Mouse (Mus musculus): ENCODE measurements around the gene Fastkd5. TPM values are rescaled to one million over a fixed set of nuclear protein-coding genes. Genes with fewer than 3 reads are reported as not detected.
A peak's percentile ranks its signal among the peaks of the same experiment; 100 is the strongest.

Fastkd5 gene
- polyA plus RNA-seq, 1 experiment from 2014 or later, result 22.3 TPM

GRCm38 (mm10) chr2:130629080-130629838, 568 bp downstream of the Fastkd5 start:
- DNase-seq (ENCODE audit: low spot score), result no peak
- 2% methylated on average over 37 of the region's 37 CpGs for WGBS
- peaks cover 15% of the 10 kb centered on the region for H3K27me3 ChIP-seq (ENCODE audit: low read depth, poor library complexity, severe bottlenecking)
- peak overlapping the region; percentile 99 for H3K4me3 ChIP-seq
- peak overlapping the region; percentile 90 for H3K27ac ChIP-seq
- peaks cover 25% of the 10 kb centered on the region for H3K4me1 ChIP-seq
- H3K36me3 ChIP-seq, result peaks cover 39% of the 10 kb centered on the region
- H3K9me3 ChIP-seq (replicated peaks), result no peaks in the 10 kb centered on the region

DNA sequence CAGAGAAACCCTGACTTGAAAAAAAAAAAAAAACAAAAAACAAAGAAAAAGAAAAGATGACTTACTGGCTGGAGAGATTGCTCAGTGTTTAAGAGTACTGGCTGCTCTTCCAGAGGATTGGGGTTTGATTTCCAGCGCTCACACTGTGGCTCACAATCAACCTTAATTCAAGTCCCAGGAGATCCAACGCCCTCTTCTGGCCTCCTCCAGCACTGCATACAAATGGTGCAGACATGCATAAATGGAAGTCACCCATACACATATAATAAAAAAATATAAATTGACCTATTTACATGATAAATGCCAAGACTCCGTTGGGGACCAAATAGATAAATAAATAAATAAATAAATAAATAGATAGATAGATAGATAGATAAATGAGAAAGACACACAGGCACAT, 1.4 kb downstream of the Fastkd5 start:
- H3K4me1 ChIP-seq, result peaks cover 17% of the 10 kb centered on the region
- no peaks in the 10 kb centered on the region for H3K9me3 ChIP-seq (replicated peaks)
- H3K4me3 ChIP-seq, result peak overlapping the region; percentile 99; the same call in 1 of the 2 replicates
- H3K27me3 ChIP-seq (ENCODE audit: low read depth, poor library complexity, severe bottlenecking), result peaks cover 7% of the 10 kb centered on the region
- no peak overlapping the region for H3K27ac ChIP-seq
- no peak for DNase-seq (ENCODE audit: low spot score)
- 62% methylated on average over 3 of the region's 3 CpGs for WGBS
- peaks cover 48% of the 10 kb centered on the region for H3K36me3 ChIP-seq

GRCm38 (mm10) chr2:130618972-130619371, 10.9 kb downstream of the Fastkd5 start:
- Histone ChIP-seq H3K4me3 (no peak overlapping the region), H3K9me3 (replicated peaks) (no peaks in the 10 kb centered on the region), H3K4me1 (no peaks in the 10 kb centered on the region), H3K27me3 (ENCODE audit: low read depth, poor library complexity, severe bottlenecking) (no peaks in the 10 kb centered on the region), H3K36me3 (peaks cover 89% of the 10 kb centered on the region), H3K27ac (no peak overlapping the region)
- no peak for DNase-seq (ENCODE audit: low spot score)
- WGBS, result 94% methylated on average over 7 of the region's 7 CpGs

GRCm38 (mm10) chr2:130613091-130613490, 16.7 kb downstream of the Fastkd5 start:
- 59% methylated on average over 3 of the region's 3 CpGs for WGBS
- H3K4me1 ChIP-seq, result no peaks in the 10 kb centered on the region
- DNase-seq (ENCODE audit: low spot score), result no peak
- H3K27me3 ChIP-seq (ENCODE audit: low read depth, poor library complexity, severe bottlenecking), result no peaks in the 10 kb centered on the region
- no peak overlapping the region for H3K27ac ChIP-seq
- H3K4me3 ChIP-seq, result no peak overlapping the region
- H3K36me3 ChIP-seq, result peaks cover 70% of the 10 kb centered on the region
- H3K9me3 ChIP-seq (replicated peaks), result no peaks in the 10 kb centered on the region

DNA sequence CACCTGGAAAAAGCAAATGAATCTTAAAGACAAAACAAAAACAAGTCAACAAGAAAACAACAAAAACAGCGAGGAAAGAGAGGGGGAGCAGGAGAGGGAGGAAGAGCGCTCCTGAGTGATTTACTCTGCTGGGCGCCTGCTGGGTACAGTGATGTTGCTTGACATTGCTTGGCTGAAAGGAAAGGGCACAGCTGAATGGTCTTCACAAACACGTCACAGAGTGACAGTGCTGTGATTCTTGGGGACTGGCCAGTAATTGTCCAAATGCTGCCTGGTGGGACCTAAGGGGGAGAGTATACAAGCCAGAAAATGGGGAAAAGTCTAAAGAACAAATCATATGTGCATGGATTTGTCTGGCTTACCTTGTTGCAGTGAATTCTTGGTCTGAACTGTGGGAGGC, 27.6 kb downstream of the Fastkd5 start:
- WGBS, result 92% methylated on average over 4 of the region's 4 CpGs
- Histone ChIP-seq H3K27me3 (ENCODE audit: low read depth, poor library complexity, severe bottlenecking) (no peaks in the 10 kb centered on the region), H3K36me3 (peaks cover 83% of the 10 kb centered on the region), H3K4me1 (no peaks in the 10 kb centered on the region), H3K27ac (no peak overlapping the region), H3K4me3 (no peak overlapping the region), H3K9me3 (replicated peaks) (no peaks in the 10 kb centered on the region)
- DNase-seq (ENCODE audit: low spot score), result no peak

- no peaks in the 10 kb centered on the region for H3K27me3 ChIP-seq (ENCODE audit: low read depth, poor library complexity, severe bottlenecking)
- H3K36me3 ChIP-seq, result peaks cover 93% of the 10 kb centered on the region
- no peak overlapping the region for H3K4me3 ChIP-seq
- H3K4me1 ChIP-seq, result no peaks in the 10 kb centered on the region
- no peak for DNase-seq (ENCODE audit: low spot score)
- H3K27ac ChIP-seq, result no peak overlapping the region
- no peaks in the 10 kb centered on the region for H3K9me3 ChIP-seq (replicated peaks)
- 83% methylated on average over 3 of the region's 3 CpGs for WGBS
These were observed 31.4 kb downstream of the Fastkd5 start for GRCm38 (mm10) chr2:130598399-130598798.

- H3K36me3 ChIP-seq, result peaks cover 93% of the 10 kb centered on the region
- no peak overlapping the region for H3K27ac ChIP-seq
- H3K9me3 ChIP-seq (replicated peaks), result no peaks in the 10 kb centered on the region
- WGBS, result 31% methylated on average over 1 of the region's 1 CpGs
- H3K4me3 ChIP-seq, result no peak overlapping the region
- DNase-seq (ENCODE audit: low spot score), result no peak
- H3K27me3 ChIP-seq (ENCODE audit: low read depth, poor library complexity, severe bottlenecking), result no peaks in the 10 kb centered on the region
- H3K4me1 ChIP-seq, result no peaks in the 10 kb centered on the region
These were observed 32.2 kb downstream of the Fastkd5 start for GRCm38 (mm10) chr2:130597601-130598010.

- H3K36me3 ChIP-seq, result peaks cover 93% of the 10 kb centered on the region
These were observed 34.2 kb downstream of the Fastkd5 start for GRCm38 (mm10) chr2:130595596-130595995.

DNA sequence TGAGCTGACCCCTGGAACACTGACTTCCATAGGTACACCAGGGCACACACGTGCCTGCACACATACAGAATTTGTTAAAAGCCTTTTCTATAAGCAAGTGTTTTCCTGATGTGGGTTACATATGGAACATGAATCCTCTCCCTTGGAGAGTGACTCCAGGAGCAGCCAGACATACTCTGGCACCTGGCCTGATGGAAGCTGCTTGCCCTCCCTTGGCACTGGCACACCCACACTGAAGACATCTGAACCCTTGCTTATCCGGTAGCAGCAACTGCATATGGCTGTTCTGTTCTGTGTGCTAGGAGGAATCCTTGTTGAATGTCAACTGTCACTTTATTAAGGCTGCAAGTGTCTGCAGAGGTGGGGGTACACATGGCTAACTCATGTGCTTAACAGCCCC, 38.8 kb downstream of the Fastkd5 start:
- DNase-seq (ENCODE audit: low spot score), result no peak
- Histone ChIP-seq H3K27me3 (ENCODE audit: low read depth, poor library complexity, severe bottlenecking) (no peaks in the 10 kb centered on the region), H3K4me3 (no peak overlapping the region), H3K9me3 (replicated peaks) (no peaks in the 10 kb centered on the region), H3K4me1 (no peaks in the 10 kb centered on the region), H3K36me3 (peaks cover 55% of the 10 kb centered on the region), H3K27ac (no peak overlapping the region)
- WGBS, result 95% methylated on average over 2 of the region's 2 CpGs

More at GRCm38 (mm10) chr2:130595596-130595995, 34.2 kb downstream of the Fastkd5 start:
- DNase-seq (ENCODE audit: low spot score), result no peak
- Histone ChIP-seq H3K4me1 (no peaks in the 10 kb centered on the region), H3K9me3 (replicated peaks) (no peaks in the 10 kb centered on the region), H3K27ac (no peak overlapping the region), H3K4me3 (no peak overlapping the region), H3K27me3 (ENCODE audit: low read depth, poor library complexity, severe bottlenecking) (no peaks in the 10 kb centered on the region)
- WGBS, result 93% methylated on average over 1 of the region's 1 CpGs

DNA sequence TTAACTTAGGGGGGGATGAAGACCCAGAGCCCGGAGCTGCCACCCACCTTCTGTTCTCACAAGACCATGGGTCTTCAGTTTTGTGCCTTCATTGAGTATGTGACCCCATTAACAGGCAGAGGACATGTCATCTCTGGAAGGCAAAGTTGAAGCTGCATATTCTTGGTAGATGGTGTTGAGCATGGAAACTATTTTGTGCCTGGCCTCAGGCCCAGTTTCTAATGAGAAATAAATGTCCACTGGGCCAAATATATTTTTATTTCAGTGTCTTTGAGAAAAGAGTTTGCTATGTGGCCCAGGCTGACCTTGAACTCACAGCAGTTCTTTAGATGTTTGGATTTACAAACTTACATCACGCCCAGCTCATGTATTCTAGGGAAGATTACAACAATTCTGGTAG, 40.1 kb downstream of the Fastkd5 start:
- 91% methylated on average over 2 of the region's 2 CpGs for WGBS
- no peak for DNase-seq (ENCODE audit: low spot score)

DNA sequence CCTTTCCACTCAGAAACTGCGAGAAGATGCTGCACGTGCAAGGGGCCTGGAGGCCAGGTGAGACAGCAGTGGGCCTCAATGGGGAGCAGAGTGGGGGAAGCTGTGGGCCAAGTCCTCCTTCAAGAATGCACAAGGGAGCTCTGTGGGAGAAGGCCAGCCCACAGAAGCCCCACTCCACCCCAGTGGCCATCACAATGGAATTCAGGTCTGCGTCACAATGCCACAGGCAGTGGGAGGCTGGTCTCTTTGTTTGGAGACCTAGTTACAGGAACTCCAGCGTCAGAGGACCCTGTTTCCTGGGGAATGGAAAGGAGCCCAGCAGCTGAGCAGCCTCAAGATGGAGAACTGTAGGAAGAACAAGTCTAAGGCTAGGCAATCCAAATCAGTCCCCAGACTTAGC, 40.7 kb downstream of the Fastkd5 start:
- H3K4me3 ChIP-seq, result no peak overlapping the region
- H3K27ac ChIP-seq, result no peak overlapping the region
- DNase-seq (ENCODE audit: low spot score), result no peak
- H3K27me3 ChIP-seq (ENCODE audit: low read depth, poor library complexity, severe bottlenecking), result peaks cover 6% of the 10 kb centered on the region; the same call in 1 of the 2 replicates
- H3K4me1 ChIP-seq, result no peaks in the 10 kb centered on the region
- peaks cover 39% of the 10 kb centered on the region for H3K36me3 ChIP-seq
- no peaks in the 10 kb centered on the region for H3K9me3 ChIP-seq (replicated peaks)
- WGBS, result 81% methylated on average over 4 of the region's 4 CpGs

More for the DNA sequence above, 40.1 kb downstream of the Fastkd5 start:
- H3K9me3 ChIP-seq (replicated peaks), result no peaks in the 10 kb centered on the region
- no peaks in the 10 kb centered on the region for H3K27me3 ChIP-seq (ENCODE audit: low read depth, poor library complexity, severe bottlenecking)
- H3K4me3 ChIP-seq, result no peak overlapping the region
- H3K27ac ChIP-seq, result no peak overlapping the region
- peaks cover 43% of the 10 kb centered on the region for H3K36me3 ChIP-seq
- no peaks in the 10 kb centered on the region for H3K4me1 ChIP-seq

DNA sequence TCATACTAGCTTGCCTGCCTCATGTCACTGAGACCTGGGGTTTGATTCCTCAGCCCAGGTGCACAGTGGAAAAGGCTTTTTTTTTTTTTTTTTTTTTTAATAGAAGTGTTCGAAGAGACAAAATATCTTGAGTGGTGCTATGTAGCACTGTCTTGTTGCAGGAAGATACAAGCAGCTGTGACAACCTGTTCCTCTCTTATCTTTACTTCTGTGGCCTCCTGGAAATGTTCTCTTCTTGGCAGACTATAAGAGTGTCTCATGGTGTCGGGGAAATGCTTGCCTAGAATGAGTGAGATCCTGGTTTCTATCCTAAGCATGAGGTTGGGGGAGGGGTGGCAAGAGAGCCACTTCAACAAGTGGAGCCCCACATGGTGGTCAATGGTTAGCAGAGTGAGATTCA, 41.5 kb downstream of the Fastkd5 start:
- Histone ChIP-seq H3K4me1 (no peaks in the 10 kb centered on the region), H3K9me3 (replicated peaks) (no peaks in the 10 kb centered on the region), H3K36me3 (peaks cover 32% of the 10 kb centered on the region), H3K4me3 (no peak overlapping the region), H3K27me3 (ENCODE audit: low read depth, poor library complexity, severe bottlenecking) (peaks cover 12% of the 10 kb centered on the region), H3K27ac (no peak overlapping the region)
- DNase-seq (ENCODE audit: low spot score), result no peak
- WGBS, result 90% methylated on average over 2 of the region's 2 CpGs

DNA sequence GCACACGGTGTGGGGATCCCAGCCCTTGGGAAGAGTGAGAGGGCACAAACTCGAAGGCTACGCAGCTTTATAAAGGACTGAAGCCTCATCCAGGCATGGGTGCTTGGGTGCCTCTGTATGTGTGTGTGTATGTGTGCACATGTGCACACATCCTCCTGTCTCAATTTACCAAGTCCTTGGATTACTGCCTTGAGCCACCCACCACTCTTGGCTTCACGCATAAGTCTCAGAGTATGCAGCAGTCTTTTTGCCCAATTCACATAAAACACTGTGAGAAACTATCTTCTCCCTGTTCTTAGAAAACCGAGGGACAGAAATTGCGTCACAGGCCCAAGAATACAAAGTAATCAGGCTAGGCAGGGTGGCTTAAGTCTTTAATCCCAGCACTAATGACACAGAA, 43.8 kb downstream of the Fastkd5 start:
- no peaks in the 10 kb centered on the region for H3K9me3 ChIP-seq (replicated peaks)
- peaks cover 11% of the 10 kb centered on the region for H3K4me1 ChIP-seq
- H3K4me3 ChIP-seq, result no peak overlapping the region
- H3K27me3 ChIP-seq (ENCODE audit: low read depth, poor library complexity, severe bottlenecking), result peaks cover 36% of the 10 kb centered on the region
- H3K36me3 ChIP-seq, result peaks cover 11% of the 10 kb centered on the region
- WGBS, result 86% methylated on average over 6 of the region's 6 CpGs
- no peak overlapping the region for H3K27ac ChIP-seq
- no peak for DNase-seq (ENCODE audit: low spot score)

All from limb, embryonic 10.5 days (tissue).